Mouse (Mus musculus) midbrain, embryonic 14.5 days (tissue): ENCODE measurements at regions not wholly inside any gene's neighbourhood (a gene's known extent, or its start where the extent isn't known, plus 50 kb on each side); places are given as distances from the start of the nearest gene placed in this dataset.
A peak's percentile ranks its signal among the peaks of the same experiment; 100 is the strongest.

Source experiments
- ATAC-seq: fragments of 200-750 bp; cut with Nextera tagmentation; 2 replicates; pipeline ENCODE4 v1.8.0; 2017; ENCODE audit warnings: moderate number of reproducible peaks, moderate library complexity; ENCODE audit not compliant: low FRiP score, low TSS enrichment
- DNase-seq: peaks from one replicate; pipeline ENCODE4 v3.0.0-alpha.2; 2015
- H3K27ac ChIP-seq: fragments of 300-500 bp; sonication (generic); replicated peaks from 2 replicates; pipeline ENCODE4 v1.5.1; 2014; ENCODE audit warnings: mild to moderate bottlenecking, low read depth, low read length, moderate library complexity
- H3K27me3 ChIP-seq: fragments of 300-500 bp; sonication (generic); 2 replicates; pipeline ENCODE4 v1.6.1; 2014; ENCODE audit warnings: low read length, control low read depth, mixed read lengths; ENCODE audit not compliant: control insufficient read depth, insufficient read depth
- H3K36me3 ChIP-seq: fragments of 300-500 bp; sonication (generic); 2 replicates; pipeline ENCODE4 v1.6.1; 2014; ENCODE audit warnings: low read length, control low read depth; ENCODE audit not compliant: control insufficient read depth, insufficient read depth
- H3K4me1 ChIP-seq: fragments of 300-500 bp; sonication (generic); 2 replicates; pipeline ENCODE4 v1.6.1; 2014; ENCODE audit warnings: mild to moderate bottlenecking, antibody characterized with exemption, low read length, control low read depth; ENCODE audit not compliant: control insufficient read depth, insufficient read depth
- H3K4me2 ChIP-seq: fragments of 300-500 bp; sonication (generic); 2 replicates; pipeline ENCODE4 v1.6.1; 2014; ENCODE audit warnings: mild to moderate bottlenecking, low read length, moderate library complexity
- H3K4me3 ChIP-seq: fragments of 300-500 bp; sonication (generic); replicated peaks from 2 replicates; pipeline ENCODE4 v1.5.1; 2014; ENCODE audit warnings: low read depth, low read length
- H3K9ac ChIP-seq: fragments of 300-500 bp; sonication (generic); replicated peaks from 2 replicates; pipeline ENCODE4 v1.6.1; 2014; ENCODE audit warnings: mild to moderate bottlenecking, low read length, moderate library complexity
- H3K9me3 ChIP-seq: fragments of 300-500 bp; sonication (generic); 2 replicates; pipeline ENCODE4 v1.6.1; 2016; ENCODE audit warnings: low read length, control low read depth, mixed read lengths; ENCODE audit not compliant: control insufficient read depth
- WGBS: fragments of 180-500 bp; shearing (Covaris S2); extraction: QIAGEN DNeasy Blood & Tissue Kit; methylation state at CpG from one replicate; pipeline ENCODE4 v1.1.7; 2014; 5-methylcytosine and 5-hydroxymethylcytosine counted together

DNA sequence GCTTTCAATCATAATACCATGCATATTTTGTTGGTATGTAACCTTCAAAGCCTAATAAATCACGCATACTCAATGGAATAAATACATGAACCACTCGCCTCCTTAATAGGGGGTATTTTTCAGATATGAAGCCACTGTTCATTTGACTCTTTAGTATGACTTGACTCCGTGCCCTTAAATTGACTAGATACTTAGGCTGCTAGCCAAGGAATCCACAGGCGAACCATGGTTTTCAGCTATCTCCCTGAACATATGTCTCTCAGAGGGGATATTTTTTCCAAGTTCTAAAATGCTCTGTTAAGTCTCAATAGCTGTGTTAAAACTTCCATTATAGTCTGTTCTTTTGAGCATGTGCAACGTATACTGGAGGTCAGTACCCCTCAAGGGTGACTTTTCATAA, 413.8 kb upstream of the Adgrb3 start:
- H3K9ac ChIP-seq: no peak overlapping the region
- no peaks in the 10 kb centered on the region for H3K27me3 ChIP-seq
- H3K4me1 ChIP-seq: no peaks in the 10 kb centered on the region
- no peak overlapping the region for H3K4me3 ChIP-seq
- H3K36me3 ChIP-seq: no peaks in the 10 kb centered on the region
- H3K9me3 ChIP-seq: no peaks in the 10 kb centered on the region
- no peak overlapping the region for H3K4me2 ChIP-seq
- ATAC-seq (no peak), DNase-seq (no peak)
- no peak overlapping the region for H3K27ac ChIP-seq
- WGBS: 87% methylated on average over 5 of the region's 5 CpGs

DNA sequence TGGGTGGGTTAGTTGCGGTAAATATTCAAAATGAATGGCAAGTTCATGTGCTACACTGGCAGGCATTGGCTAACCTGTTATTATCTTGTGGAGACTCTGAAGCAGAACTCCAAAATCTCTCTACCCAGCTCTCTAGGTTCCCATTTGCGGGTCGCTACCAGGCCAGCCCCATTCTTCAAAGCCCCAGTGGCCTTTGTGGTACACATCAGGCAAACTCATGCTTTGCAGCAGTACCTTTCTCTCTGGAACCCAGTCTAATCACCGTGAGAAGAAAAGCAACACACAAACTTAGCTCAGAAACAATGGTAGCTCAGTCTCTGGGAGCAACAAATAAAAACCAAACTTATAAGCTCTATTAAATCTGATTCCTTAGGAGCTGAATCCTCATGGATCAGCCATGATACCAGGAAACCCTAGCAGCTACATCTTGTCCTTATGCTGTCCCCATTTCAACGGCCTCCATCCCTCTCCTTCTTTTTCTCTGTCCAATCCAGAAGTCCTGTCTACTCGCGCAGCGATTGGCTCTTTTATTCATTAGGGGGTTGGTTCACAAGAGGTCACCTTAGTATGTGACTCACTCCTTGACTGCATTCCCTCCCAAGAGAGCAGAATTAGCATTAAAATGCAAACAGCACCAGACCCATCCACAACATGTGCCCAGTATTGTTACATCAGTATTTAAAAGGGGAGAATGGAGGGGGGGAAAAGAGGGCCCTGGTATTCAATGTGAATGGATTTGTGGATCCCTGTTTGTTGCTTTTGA, 400.0 kb upstream of the Adgrb3 start:
- Histone ChIP-seq H3K4me3 (no peak overlapping the region), H3K9ac (no peak overlapping the region), H3K4me1 (no peaks in the 10 kb centered on the region), H3K36me3 (no peaks in the 10 kb centered on the region), H3K27ac (no peak overlapping the region), H3K27me3 (no peaks in the 10 kb centered on the region), H3K4me2 (no peak overlapping the region), H3K9me3 (no peaks in the 10 kb centered on the region)
- DNase-seq: no peak
- no peak for ATAC-seq
- WGBS: 52% methylated on average over 8 of the region's 8 CpGs

DNA sequence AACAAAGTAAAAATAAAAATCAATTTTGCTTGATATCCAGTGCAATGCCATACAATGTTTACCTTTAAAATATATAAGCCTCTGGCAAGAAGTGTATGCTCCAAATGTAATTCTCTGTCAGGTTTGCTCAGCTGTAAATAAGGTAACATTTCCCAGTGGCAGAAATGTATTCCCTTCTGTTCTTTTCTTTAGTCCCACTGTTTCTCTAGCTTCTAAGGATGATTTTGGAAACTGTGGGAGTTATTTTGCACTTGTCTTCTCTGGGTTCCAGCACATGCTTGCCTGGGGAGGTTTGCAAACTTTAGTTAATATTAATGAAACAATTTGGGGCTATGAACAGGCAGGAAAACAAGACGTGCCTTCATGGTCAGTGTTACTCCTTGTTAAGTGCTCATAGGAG, 374.9 kb upstream of the Adgrb3 start:
- WGBS: 63% methylated on average over 1 of the region's 1 CpGs
- ATAC-seq (no peak), DNase-seq (peak; percentile 1)
- no peaks in the 10 kb centered on the region for H3K4me1 ChIP-seq
- H3K9me3 ChIP-seq: no peaks in the 10 kb centered on the region
- no peaks in the 10 kb centered on the region for H3K27me3 ChIP-seq
- H3K4me3 ChIP-seq: no peak overlapping the region
- H3K9ac ChIP-seq: no peak overlapping the region
- no peak overlapping the region for H3K4me2 ChIP-seq
- H3K27ac ChIP-seq: no peak overlapping the region
- no peaks in the 10 kb centered on the region for H3K36me3 ChIP-seq
